Mouse (Mus musculus) C2C12 (cell line): ENCODE data around the gene Iqsec1. TPM values are rescaled to one million over a fixed set of nuclear protein-coding genes. Genes with fewer than 3 reads are reported as not detected.

Source experiments
- H3K27me3 ChIP-seq: one replicate; pipeline ENCODE4 v1.6.1; 2011; ENCODE audit not compliant: control insufficient read depth, insufficient read depth, insufficient read length
- H3K36me3 ChIP-seq: one replicate; pipeline ENCODE4 v1.6.1; 2011; ENCODE audit not compliant: control insufficient read depth, insufficient read depth
- H3K4me3 ChIP-seq: one replicate; pipeline ENCODE4 v1.5.1; 2011; ENCODE audit warnings: mild to moderate bottlenecking, control low read depth; ENCODE audit not compliant: poor library complexity, insufficient read depth, severe bottlenecking
- H3K79me2 ChIP-seq: one replicate; pipeline ENCODE4 v1.6.1; 2011; ENCODE audit not compliant: control insufficient read depth, insufficient read depth
- H3K79me3 ChIP-seq: one replicate; pipeline ENCODE4 v1.6.1; 2011; ENCODE audit warnings: low read depth, control low read depth
- H3ac ChIP-seq: one replicate; pipeline ENCODE3; 2011; ENCODE audit warnings: low read depth; ENCODE audit not compliant: control insufficient read depth, insufficient read length
- CEBPB ChIP-seq: IDR thresholded peaks from one replicate; pipeline ENCODE4 v1.6.1; 2011; ENCODE audit warnings: low read depth, mild to moderate bottlenecking, control low read depth, moderate library complexity
- CTCF ChIP-seq: IDR thresholded peaks from one replicate; pipeline ENCODE4 v1.5.1; 2011; ENCODE audit not compliant: control insufficient read depth, insufficient read depth, insufficient read length
- FOSL1 ChIP-seq: IDR thresholded peaks from one replicate; pipeline ENCODE4 v1.8.0; 2011; ENCODE audit warnings: mild to moderate bottlenecking, low read length; ENCODE audit not compliant: poor library complexity, insufficient read depth, severe bottlenecking
- MAX ChIP-seq: IDR thresholded peaks from one replicate; pipeline ENCODE4 v1.6.1; 2011; ENCODE audit warnings: mild to moderate bottlenecking, control low read depth
- MYOD1 ChIP-seq: IDR thresholded peaks from one replicate; pipeline ENCODE4 v1.6.1; 2011; ENCODE audit warnings: low read depth; ENCODE audit not compliant: control insufficient read depth, insufficient read length
- MYOG ChIP-seq: IDR thresholded peaks from one replicate; pipeline ENCODE4 v1.6.1; 2011; ENCODE audit not compliant: control insufficient read depth, insufficient read length; ENCODE audit errors: extremely low read depth
- USF1 ChIP-seq: IDR thresholded peaks from one replicate; pipeline ENCODE4 v1.6.1; 2011; ENCODE audit warnings: low read depth, mild to moderate bottlenecking, control low read depth, moderate library complexity
- polyA plus RNA-seq: library from polyadenylated mRNA; unstranded; fragments of >200 nt; fragmentation: generic; extraction: Trizol; gene quantifications from one replicate; pipeline ENCODE4 v1.2.1, GENCODE M21; 2012; ENCODE audit warnings: missing spikeins

Gene Iqsec1
- polyA plus RNA-seq, 1 experiment: 20.6 TPM

GRCm38 (mm10) chr6:90683831-90684532, 304.5 kb downstream of the Iqsec1 start:
- no peak overlapping the region for H3K4me3 ChIP-seq
- H3K79me3 ChIP-seq: peaks cover 4% of the 10 kb centered on the region
- H3K79me2 ChIP-seq: peaks cover 16% of the 10 kb centered on the region
- no peak for TF ChIP-seq MYOD1
- no peak for TF ChIP-seq CEBPB
- TF ChIP-seq FOSL1: no peak
- no peak for TF ChIP-seq CTCF
- no peak for TF ChIP-seq MAX
- TF ChIP-seq MYOG: no peak
- no peak for TF ChIP-seq USF1
- no peaks in the 10 kb centered on the region for H3K27me3 ChIP-seq
- no peak overlapping the region for H3ac ChIP-seq
- H3K36me3 ChIP-seq: peaks cover 34% of the 10 kb centered on the region

GRCm38 (mm10) chr6:90680401-90680800, 308.1 kb downstream of the Iqsec1 start:
- Histone ChIP-seq H3K27me3 (no peaks in the 10 kb centered on the region), H3ac (no peak overlapping the region), H3K79me3 (peaks cover 4% of the 10 kb centered on the region), H3K36me3 (peaks cover 44% of the 10 kb centered on the region), H3K4me3 (no peak overlapping the region), H3K79me2 (peaks cover 10% of the 10 kb centered on the region)
- no peak for TF ChIP-seq USF1
- no peak for TF ChIP-seq FOSL1
- TF ChIP-seq MYOD1: no peak
- no peak for TF ChIP-seq CTCF
- TF ChIP-seq MYOG: no peak
- no peak for TF ChIP-seq CEBPB
- no peak for TF ChIP-seq MAX

- H3K36me3 ChIP-seq: peaks cover 49% of the 10 kb centered on the region
- H3K79me3 ChIP-seq: no peaks in the 10 kb centered on the region
- H3K4me3 ChIP-seq: no peak overlapping the region
- TF ChIP-seq USF1 (no peak), MYOD1 (no peak), MAX (no peak), FOSL1 (no peak), MYOG (no peak), CTCF (no peak), CEBPB (no peak)
- H3K27me3 ChIP-seq: no peaks in the 10 kb centered on the region
- no peak overlapping the region for H3ac ChIP-seq
- H3K79me2 ChIP-seq: peaks cover 1% of the 10 kb centered on the region
Measured at GRCm38 (mm10) chr6:90678759-90679158, 309.7 kb downstream of the Iqsec1 start.

GRCm38 (mm10) chr6:90668693-90669092, 319.8 kb downstream of the Iqsec1 start:
- H3K36me3 ChIP-seq: peaks cover 81% of the 10 kb centered on the region
- TF ChIP-seq CEBPB (no peak), USF1 (no peak), MAX (no peak), CTCF (no peak), MYOG (no peak), FOSL1 (no peak), MYOD1 (no peak)
- no peaks in the 10 kb centered on the region for H3K79me3 ChIP-seq
- H3K79me2 ChIP-seq: no peaks in the 10 kb centered on the region
- H3K4me3 ChIP-seq: no peak overlapping the region
- H3ac ChIP-seq: no peak overlapping the region
- no peaks in the 10 kb centered on the region for H3K27me3 ChIP-seq

- Histone ChIP-seq H3K79me3 (no peaks in the 10 kb centered on the region), H3K27me3 (no peaks in the 10 kb centered on the region), H3K4me3 (no peak overlapping the region), H3ac (no peak overlapping the region), H3K79me2 (no peaks in the 10 kb centered on the region), H3K36me3 (peaks cover 46% of the 10 kb centered on the region)
- TF ChIP-seq CEBPB: no peak
Measured at GRCm38 (mm10) chr6:90663736-90664135, 324.7 kb downstream of the Iqsec1 start.

- Histone ChIP-seq H3K27me3 (no peaks in the 10 kb centered on the region), H3K79me2 (no peaks in the 10 kb centered on the region), H3K79me3 (no peaks in the 10 kb centered on the region), H3ac (no peak overlapping the region), H3K4me3 (no peak overlapping the region), H3K36me3 (peaks cover 32% of the 10 kb centered on the region)
- no peak for TF ChIP-seq MAX
- TF ChIP-seq MYOD1: no peak
- TF ChIP-seq USF1: no peak
- TF ChIP-seq FOSL1: no peak
- no peak for TF ChIP-seq CEBPB
- no peak for TF ChIP-seq MYOG
- TF ChIP-seq CTCF: no peak
Measured at GRCm38 (mm10) chr6:90662148-90662547, 326.3 kb downstream of the Iqsec1 start.
